In the genomic region with DNA sequence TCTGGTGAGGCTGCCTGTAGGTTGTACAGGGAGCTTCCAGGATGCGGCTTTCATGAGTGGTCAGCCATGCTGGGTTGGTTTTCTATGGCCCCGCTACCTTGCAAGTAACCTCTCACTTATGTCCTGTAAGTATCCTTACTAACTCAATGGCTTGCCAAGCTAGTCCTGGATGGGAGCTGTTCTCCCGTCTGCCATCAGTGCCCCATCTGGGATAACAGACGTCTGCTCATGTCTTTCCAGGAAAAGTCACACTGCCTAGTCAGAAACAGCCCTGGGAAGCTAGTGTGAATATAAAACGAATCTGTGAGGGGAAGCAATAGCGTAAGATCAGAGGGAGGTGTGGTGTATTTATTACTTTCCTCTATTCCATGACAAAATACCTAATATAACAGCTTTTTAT, we compare ENCODE assay signal across 20 mouse cellular contexts.
DNase-seq lines count a peak whose midpoint lies in the region; ATAC-seq lines count a peak whose summit lies in the region.
"Had no signal": no experiment of that assay in that cellular context is flagged by ENCODE, and none has a peak within 500 bp of the region (broad histone marks: within the 10 kb centered on the region; RNA-seq: fewer than 3 reads in every experiment).

No protein-coding gene starts in this region.

- intact Hi-C loops in left cerebral cortex, postnatal 4 days (cut with DNase I), result no loop called here

- H3K27me3 ChIP-seq in forebrain, embryonic 13.5 days, result no peaks in the 10 kb centered on the region
- H3K27me3 ChIP-seq: hindbrain, embryonic 12.5 days; kidney, embryonic 15.5 days; limb, embryonic 15.5 days; liver, embryonic 15.5 days; neural tube, embryonic 13.5 days; stomach, embryonic 15.5 days had no signal

- 64% methylated on average over 6 of the region's 6 CpGs for WGBS in forebrain, embryonic 13.5 days

- peak; percentile 22 for DNase-seq in left cerebral cortex, postnatal 4 days
- DNase-seq in left cerebral cortex, adult 8-10 months (ENCODE audit: low spot score in 2 of 2), result no peak
- DNase-seq in layer of hippocampus, adult 11-12 months (ENCODE audit: low spot score), result peak; percentile 32
- peak; percentile 56 to 87 for DNase-seq in layer of hippocampus, postnatal 14 days (ENCODE audit: low spot score in 2 of 2)
- no peak for DNase-seq in thymus, postnatal 25 days
- no peak for DNase-seq in thymus, postnatal 36 days
- DNase-seq: cerebellum, postnatal 36 days; heart, postnatal 10 days; right cerebral cortex, postnatal 14 days had no signal

- H3K4me1 ChIP-seq in forebrain, embryonic 13.5 days, result peaks cover 34% of the 10 kb centered on the region
- H3K4me1 ChIP-seq: kidney, embryonic 15.5 days; liver, embryonic 15.5 days; stomach, embryonic 15.5 days had no signal

- no peaks in the 10 kb centered on the region for H3K9me3 ChIP-seq in forebrain, embryonic 13.5 days (replicated peaks)
- H3K9me3 ChIP-seq: hindbrain, embryonic 12.5 days; kidney, embryonic 15.5 days; limb, embryonic 15.5 days; liver, embryonic 15.5 days; neural tube, embryonic 13.5 days; stomach, embryonic 15.5 days had no signal

- no peak overlapping the region for H3K9ac ChIP-seq in forebrain, embryonic 13.5 days
- H3K9ac ChIP-seq: hindbrain, embryonic 12.5 days; kidney, embryonic 15.5 days; limb, embryonic 15.5 days; liver, embryonic 15.5 days; neural tube, embryonic 13.5 days; stomach, embryonic 15.5 days had no signal

- H3K36me3 ChIP-seq in forebrain, embryonic 13.5 days (ENCODE audit: poor library complexity, severe bottlenecking), result no peaks in the 10 kb centered on the region
- H3K36me3 ChIP-seq: hindbrain, embryonic 12.5 days; kidney, embryonic 15.5 days; limb, embryonic 15.5 days; liver, embryonic 15.5 days; neural tube, embryonic 13.5 days; stomach, embryonic 15.5 days had no signal

- H3K4me2 ChIP-seq in forebrain, embryonic 13.5 days, result no peak overlapping the region
- H3K4me2 ChIP-seq: heart, embryonic 11.5 days; hindbrain, embryonic 12.5 days; kidney, embryonic 15.5 days; limb, embryonic 15.5 days; liver, embryonic 15.5 days; midbrain, embryonic 11.5 days; neural tube, embryonic 13.5 days; stomach, embryonic 15.5 days had no signal

- ATAC-seq in forebrain, embryonic 13.5 days, result peak; percentile 63; the same call in 1 of the 2 replicates
- ATAC-seq: intestine, embryonic 16.5 days had no signal

- no peak overlapping the region for H3K4me3 ChIP-seq in forebrain, embryonic 13.5 days
- H3K4me3 ChIP-seq: hindbrain, embryonic 12.5 days; kidney, embryonic 15.5 days; limb, embryonic 15.5 days; liver, embryonic 15.5 days; neural tube, embryonic 13.5 days; stomach, embryonic 15.5 days had no signal

- peak overlapping the region; percentile 66 for H3K27ac ChIP-seq in forebrain, embryonic 13.5 days
- H3K27ac ChIP-seq: hindbrain, embryonic 12.5 days; kidney, embryonic 15.5 days; limb, embryonic 15.5 days; liver, embryonic 15.5 days; macrophage; neural tube, embryonic 13.5 days; stomach, embryonic 15.5 days had no signal

Comparison
In these comparisons a context has a peak if more than half of its experiments do, and no peak if none do; other contexts are left out.
1. DNase-seq: peak in left cerebral cortex, postnatal 4 days (single experiment), layer of hippocampus, adult 11-12 months (single experiment) and layer of hippocampus, postnatal 14 days (2 of 2); none in left cerebral cortex, adult 8-10 months (0 of 2), thymus, postnatal 25 days (single experiment) and thymus, postnatal 36 days (0 of 2).